Mouse (Mus musculus) spleen, adult 12 weeks (tissue): ENCODE data around the gene Duoxa2.

ENCODE experiments used
- DNase-seq: peaks from one replicate; pipeline ENCODE4 v3.0.0; 2022; ENCODE audit warnings: low spot score

The Duoxa2 gene

GRCm38 (mm10) chr2:122298596-122299490, at the start of gene Duoxa2:
Gene Duoxa2 (plus strand): TSS chr2:122298900.
- no peak for DNase-seq

GRCm38 (mm10) chr2:122255997-122256396, 42.7 kb upstream of the Duoxa2 start:
- DNase-seq = no peak

- no peak for DNase-seq
Measured at GRCm38 (mm10) chr2:122260729-122261128, 38.0 kb upstream of the Duoxa2 start.

- no peak for DNase-seq
Measured at GRCm38 (mm10) chr2:122264690-122265089, 34.0 kb upstream of the Duoxa2 start.

- no peak for DNase-seq
Measured at GRCm38 (mm10) chr2:122266407-122267193, 32.1 kb upstream of the Duoxa2 start.

GRCm38 (mm10) chr2:122278769-122279168, 19.9 kb upstream of the Duoxa2 start:
- DNase-seq = no peak

GRCm38 (mm10) chr2:122284091-122284490, 14.6 kb upstream of the Duoxa2 start:
- DNase-seq = no peak

GRCm38 (mm10) chr2:122286137-122286536, 12.6 kb upstream of the Duoxa2 start:
- DNase-seq = no peak

GRCm38 (mm10) chr2:122294916-122295315, 3.8 kb upstream of the Duoxa2 start:
- DNase-seq = no peak

- no peak for DNase-seq
Measured at GRCm38 (mm10) chr2:122297271-122298095, 1.2 kb upstream of the Duoxa2 start.

- no peak for DNase-seq
Measured at GRCm38 (mm10) chr2:122298096-122298499, 602 bp upstream of the Duoxa2 start, which contains the start of gene Duox2. Gene Duox2 (minus strand): TSS chr2:122298449.

- DNase-seq = no peak
Measured at GRCm38 (mm10) chr2:122299911-122300655, 1.4 kb downstream of the Duoxa2 start.

- no peak for DNase-seq
Measured at GRCm38 (mm10) chr2:122300656-122301020, 1.9 kb downstream of the Duoxa2 start.

- DNase-seq = no peak
Measured at GRCm38 (mm10) chr2:122301081-122301920, 2.6 kb downstream of the Duoxa2 start.

- DNase-seq = no peak
Measured at GRCm38 (mm10) chr2:122301921-122302573, 3.3 kb downstream of the Duoxa2 start.

- peak; percentile 34 for DNase-seq
Measured at GRCm38 (mm10) chr2:122302574-122303241, 4.0 kb downstream of the Duoxa2 start.

GRCm38 (mm10) chr2:122304544-122304943, 5.8 kb downstream of the Duoxa2 start:
- DNase-seq = no peak

GRCm38 (mm10) chr2:122305097-122305892, 6.6 kb downstream of the Duoxa2 start:
- DNase-seq = no peak
